In the genomic region with DNA sequence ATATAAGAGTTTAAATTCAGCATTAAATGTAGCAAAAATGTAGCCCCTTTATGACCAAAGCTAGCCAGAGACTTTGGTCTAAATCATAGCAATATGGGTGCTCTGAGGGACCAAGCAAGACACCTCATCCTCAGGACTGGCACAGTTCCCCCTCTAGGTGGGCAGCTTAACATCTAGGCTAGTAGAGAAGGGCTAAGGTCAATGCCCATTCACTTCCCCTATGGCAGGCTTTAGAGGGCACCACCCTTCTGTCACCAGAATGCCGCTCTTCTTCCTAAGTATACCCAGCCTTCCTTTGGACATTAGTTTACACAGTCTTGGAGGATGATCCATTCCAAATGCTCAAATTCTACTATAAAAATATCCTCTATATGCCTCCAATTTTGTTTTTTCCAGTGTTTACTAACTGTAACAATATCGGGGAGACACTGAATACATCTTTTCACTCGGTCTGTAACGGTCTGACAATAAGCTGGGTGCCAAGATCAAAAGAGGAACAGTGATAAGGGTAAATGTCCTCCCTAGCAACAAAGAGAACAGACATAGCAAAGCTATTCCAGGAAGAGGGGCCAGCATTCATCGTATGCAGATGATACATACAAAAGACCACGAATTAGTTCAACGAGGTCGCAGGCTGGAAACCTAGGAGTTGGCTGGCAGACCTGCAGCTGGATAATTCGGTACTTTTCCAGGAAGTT, we compare ENCODE assay signal across 9 mouse cellular contexts. TPM values are rescaled to one million over a fixed set of nuclear protein-coding genes. Genes with fewer than 3 reads are reported as not detected.
DNase-seq lines count a peak whose midpoint lies in the region; ATAC-seq and TF ChIP-seq lines count a peak whose summit lies in the region.
"Had no signal": no experiment of that assay in that cellular context is flagged by ENCODE, and none has a peak within 500 bp of the region (broad histone marks: within the 10 kb centered on the region; RNA-seq: fewer than 3 reads in every experiment).

No protein-coding gene starts in this region.

- intact Hi-C loops in gastrocnemius, adult 2 months (cut with DNase I), result no loop called here

- WGBS in thymus, adult 2 months, result 13% methylated on average over 9 of the region's 9 CpGs
- WGBS in liver, embryonic 15.5 days (ENCODE audit: insufficient replicate concordance), result 17% methylated on average over 9 of the region's 9 CpGs
- 38% methylated on average over 9 of the region's 9 CpGs for WGBS in stomach, postnatal 0 days

- TF ChIP-seq POLR2A in thymus, adult 2 months (IDR thresholded peaks at IDR 0.05; ENCODE audit: control insufficient read depth, extremely low read depth, insufficient read depth, low read length, poor library complexity), result no peak

- H3K9ac ChIP-seq in liver, embryonic 15.5 days, result no peak overlapping the region
- no peak overlapping the region for H3K9ac ChIP-seq in stomach, postnatal 0 days (ENCODE audit: low read length)

- no peak for TF ChIP-seq EP300 in stomach, postnatal 0 days (optimal IDR thresholded peaks at IDR 0.05)

- H3K27me3 ChIP-seq in thymus, adult 2 months (ENCODE audit: control insufficient read depth, insufficient read depth, low read length), result no peaks in the 10 kb centered on the region
- no peaks in the 10 kb centered on the region for H3K27me3 ChIP-seq in liver, embryonic 15.5 days
- no peaks in the 10 kb centered on the region for H3K27me3 ChIP-seq in stomach, postnatal 0 days (ENCODE audit: control insufficient read depth, insufficient read depth, low read length)

- no peaks in the 10 kb centered on the region for H3K36me3 ChIP-seq in thymus, adult 2 months (ENCODE audit: control insufficient read depth, insufficient read depth, low read length)
- H3K36me3 ChIP-seq in liver, embryonic 15.5 days (replicated peaks), result no peaks in the 10 kb centered on the region
- no peaks in the 10 kb centered on the region for H3K36me3 ChIP-seq in stomach, postnatal 0 days (ENCODE audit: control insufficient read depth, insufficient read depth, low read length)
- H3K36me3 ChIP-seq: hindbrain, embryonic 10.5 days had no signal

- H3K4me1 ChIP-seq in thymus, adult 2 months (replicated peaks; ENCODE audit: control insufficient read depth, insufficient read depth, low read length), result peaks cover 8% of the 10 kb centered on the region
- H3K4me1 ChIP-seq in liver, embryonic 15.5 days (replicated peaks), result peaks cover 9% of the 10 kb centered on the region; the same call in 1 of the 2 replicates
- H3K4me1 ChIP-seq in stomach, postnatal 0 days (replicated peaks; ENCODE audit: control insufficient read depth, insufficient read depth), result no peaks in the 10 kb centered on the region

- no peak for DNase-seq in gastrocnemius, adult 2 months
- DNase-seq in gastrocnemius, postnatal 10 days, result no peak
- no peak for DNase-seq in thymus, adult 2 months
- DNase-seq in thymus, postnatal 0 days (ENCODE audit: low spot score), result no peak
- no peak for DNase-seq in stomach, postnatal 0 days (ENCODE audit: low spot score)
- DNase-seq in embryo, embryonic 9.5 days (ENCODE audit: extremely low spot score), result no peak
- no peak for DNase-seq in frontal cortex, postnatal 25 days (ENCODE audit: low spot score in 2 of 2)

- H3K27ac ChIP-seq in gastrocnemius, adult 2 months, result peak overlapping the region; percentile 78
- H3K27ac ChIP-seq in thymus, adult 2 months (ENCODE audit: control insufficient read depth, insufficient read depth, low read length), result peak overlapping the region; percentile 38; the same call in 1 of the 2 replicates
- no peak overlapping the region for H3K27ac ChIP-seq in liver, embryonic 15.5 days (replicated peaks)
- no peak overlapping the region for H3K27ac ChIP-seq in stomach, postnatal 0 days (replicated peaks)
- H3K27ac ChIP-seq: hindbrain, embryonic 10.5 days had no signal

- no peak for TF ChIP-seq CTCF in gastrocnemius, adult 2 months (IDR thresholded peaks at IDR 0.05)
- TF ChIP-seq CTCF in thymus, adult 2 months (IDR thresholded peaks at IDR 0.05; ENCODE audit: borderline replicate concordance, control insufficient read depth, extremely low read depth, insufficient read depth, low read length, poor library complexity), result no peak
- no peak for TF ChIP-seq CTCF in stomach, postnatal 0 days (IDR thresholded peaks at IDR 0.05; ENCODE audit: low read depth)

- H3K4me3 ChIP-seq in gastrocnemius, adult 2 months, result peak overlapping the region; percentile 54
- no peak overlapping the region for H3K4me3 ChIP-seq in thymus, adult 2 months (ENCODE audit: control insufficient read depth, insufficient read depth, low read length)
- no peak overlapping the region for H3K4me3 ChIP-seq in liver, embryonic 15.5 days (replicated peaks)
- H3K4me3 ChIP-seq in stomach, postnatal 0 days (ENCODE audit: low read depth, low read length), result no peak overlapping the region
- H3K4me3 ChIP-seq: hindbrain, embryonic 10.5 days had no signal

- no peak for ATAC-seq in liver, embryonic 15.5 days (ENCODE audit: insufficient read depth)
- ATAC-seq in stomach, postnatal 0 days (ENCODE audit: low FRiP score, low TSS enrichment), result no peak

- H3K4me2 ChIP-seq in liver, embryonic 15.5 days, result peak overlapping the region; percentile 40
- 0 out of 2 replicates have a peak overlapping the region, but pooled peaks have one; percentile 8 for H3K4me2 ChIP-seq in stomach, postnatal 0 days (replicated peaks; ENCODE audit: low read depth)

- H3K9me3 ChIP-seq in liver, embryonic 15.5 days (replicated peaks), result no peaks in the 10 kb centered on the region
- H3K9me3 ChIP-seq in stomach, postnatal 0 days (ENCODE audit: control insufficient read depth, low read length), result no peaks in the 10 kb centered on the region
- H3K9me3 ChIP-seq: hindbrain, embryonic 10.5 days had no signal

RNA-seq across cellular contexts. Expression of a gene that starts 41.8 kb away (rescaled TPM):
- total RNA-seq in gastrocnemius, adult 2 months (2021), result 10 to 100 TPM; 16.9 to 34.1 TPM
- 10 to 100 TPM; 23.5 to 29.2 TPM for total RNA-seq in gastrocnemius, postnatal 10 days (2021)
- polyA plus RNA-seq in thymus, adult 2 months (2012; rRNA removed), result 55.6 and 62.8 TPM in 2 replicates
- polyA plus RNA-seq in thymus, postnatal 0 days (2015; fragmentation: Nextera tagmentation; extraction: Ambion mirVana), result 12.3 and 13.2 TPM in 2 replicates
- 8.8 and 9.2 TPM in 2 replicates for polyA plus RNA-seq in liver, embryonic 15.5 days (2015; fragmentation: Nextera tagmentation; extraction: Ambion mirVana)
- 6.6 and 6.7 TPM in 2 replicates for polyA plus RNA-seq in stomach, postnatal 0 days (2015; fragmentation: Nextera tagmentation; extraction: Ambion mirVana)

Comparison
In these comparisons a context has a peak if more than half of its experiments do, and no peak if none do; other contexts are left out.
1. H3K27ac ChIP-seq: peak in gastrocnemius, adult 2 months (single experiment) and thymus, adult 2 months (single experiment); none in liver, embryonic 15.5 days (single experiment) and stomach, postnatal 0 days (single experiment).